Mouse (Mus musculus) small intestine, adult 10 weeks (tissue): ENCODE measurements around the gene Cacna2d4. TPM values are rescaled to one million over a fixed set of nuclear protein-coding genes. Genes with fewer than 3 reads are reported as not detected.

Experiments used
- polyA plus RNA-seq: library from polyadenylated mRNA; stranded (reverse); fragments of 350-450 nt; fragmentation: Illumina TruSeq; extraction: RNeasy Lipid Tissue Mini Kit (QIAGEN cat#74804); gene quantifications from one replicate; pipeline ENCODE4 v1.2.3, GENCODE M21; 2014; ENCODE audit warnings: low replicate concordance

Gene Cacna2d4
- not detected for polyA plus RNA-seq

GRCm38 (mm10) chr6:119236241-119236640 is at the start of gene Cacna2d4:
Cacna2d4 (plus strand) TSS chr6:119236526.

GRCm38 (mm10) chr6:119196382-119197305 is 39.7 kb upstream of the Cacna2d4 start, which contains the start of gene Cacna1c:
Cacna1c (minus strand) TSS chr6:119196418.

GRCm38 (mm10) chr6:119330506-119330905 is 94.2 kb downstream of the Cacna2d4 start, which contains the start of gene Lrtm2:
Lrtm2 (minus strand) TSS chr6:119330766.

Other genes starting within 250 kb of the Cacna2d4 start
- gene Dcp1b, start 61.3 kb upstream of the Cacna2d4 start, polyA plus RNA-seq, result 4.0 TPM
- gene Cacna1c, start 40.1 kb upstream of the Cacna2d4 start, polyA plus RNA-seq, result 1.7 TPM
- not detected for gene Lrtm2, start 94.2 kb downstream of the Cacna2d4 start, polyA plus RNA-seq
- gene Adipor2, start 181.2 kb downstream of the Cacna2d4 start, polyA plus RNA-seq, result 293 TPM
- gene Fbxl14, start 243.1 kb downstream of the Cacna2d4 start, polyA plus RNA-seq, result 29.0 TPM